Mouse (Mus musculus): ENCODE results near the gene Tstd2.

Gene Tstd2

GRCm38 (mm10) chr4:46084416-46085172, 53.9 kb downstream of the Tstd2 start:
- no peak for DNase-seq (ENCODE audit: low read depth, low spot score)

DNA sequence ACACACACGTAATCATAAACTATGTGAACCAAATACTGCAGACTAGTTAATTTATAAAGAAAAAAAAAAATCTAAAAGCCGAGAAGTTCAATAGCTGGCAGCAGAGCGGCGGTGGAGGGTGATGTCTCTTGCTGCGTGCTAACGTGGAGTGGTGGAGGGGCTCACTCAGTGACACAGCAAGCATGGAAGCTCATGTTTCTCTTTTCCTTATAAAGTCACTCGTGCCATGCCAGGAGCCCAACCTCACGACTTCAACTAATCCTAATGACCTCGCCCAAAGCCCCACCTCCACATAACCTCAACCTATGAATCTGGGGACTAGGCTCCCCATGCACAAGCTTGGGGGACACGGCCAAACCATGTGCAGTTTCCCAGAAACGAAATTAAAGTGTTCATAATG, 55.9 kb downstream of the Tstd2 start:
- DNase-seq (ENCODE audit: low read depth, low spot score) = no peak

GRCm38 (mm10) chr4:46080261-46080660, 58.2 kb downstream of the Tstd2 start:
- DNase-seq (ENCODE audit: low read depth, low spot score) = no peak

GRCm38 (mm10) chr4:46076892-46077291, 61.6 kb downstream of the Tstd2 start:
- DNase-seq (ENCODE audit: low read depth, low spot score) = no peak

DNA sequence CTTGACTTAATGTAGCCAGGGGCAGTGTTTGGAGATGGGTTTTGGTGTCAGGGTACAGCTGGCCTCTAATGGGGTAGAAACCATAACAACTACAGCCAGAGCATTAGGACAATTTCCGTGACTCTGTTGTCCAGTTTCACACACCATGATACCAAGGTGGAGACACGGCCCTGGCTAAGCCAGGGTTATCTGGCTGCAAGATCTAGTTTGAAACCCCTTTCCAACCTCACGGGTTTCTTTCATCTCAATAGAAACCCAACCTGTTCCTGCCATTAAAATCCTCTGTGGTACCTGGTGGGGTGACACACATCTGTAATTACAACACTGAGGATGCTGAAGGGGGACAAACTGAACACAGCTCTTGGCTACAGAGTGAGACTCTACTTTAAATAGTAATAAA, 62.8 kb downstream of the Tstd2 start:
- no peak for DNase-seq (ENCODE audit: low read depth, low spot score)

DNA sequence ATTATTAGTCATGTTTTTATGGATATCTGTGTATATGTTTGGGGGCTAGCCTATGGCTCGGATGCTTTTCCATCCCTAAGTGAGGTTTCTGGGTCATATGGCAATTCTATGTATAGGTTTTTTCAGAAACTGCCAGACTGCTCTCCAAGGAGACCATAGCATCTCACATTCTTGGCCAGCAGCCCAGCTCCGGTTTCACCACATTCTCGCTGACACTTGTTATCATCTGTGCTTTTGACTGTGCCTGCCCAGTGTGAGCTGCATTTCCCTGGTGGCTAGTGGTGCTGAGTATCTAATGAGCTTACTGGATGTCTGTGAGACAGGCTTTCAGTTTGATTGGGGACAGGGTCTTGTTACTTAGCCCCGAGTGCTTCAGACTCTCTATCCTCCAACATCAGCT, 64.8 kb downstream of the Tstd2 start:
- DNase-seq (ENCODE audit: low read depth, low spot score) = no peak

DNA sequence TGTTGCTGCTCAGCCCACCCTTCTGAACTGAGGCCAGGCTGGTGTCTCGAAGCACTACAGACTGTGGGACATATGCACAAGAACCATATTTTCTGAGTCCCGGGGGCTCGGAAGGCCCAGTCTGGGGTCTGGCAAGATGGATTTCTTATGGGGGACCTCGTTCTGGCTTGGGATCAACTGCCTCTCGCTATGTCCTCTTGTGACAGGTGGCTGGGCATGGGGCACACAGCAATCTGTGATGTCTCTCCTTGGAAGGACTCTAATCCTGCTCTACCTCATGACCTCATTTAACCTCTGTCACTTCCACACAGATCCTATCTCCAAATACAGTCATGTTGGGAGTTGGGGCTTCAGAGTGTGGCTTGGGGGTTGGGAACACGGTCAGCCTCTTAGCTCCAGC, 65.9 kb downstream of the Tstd2 start:
- no peak for DNase-seq (ENCODE audit: low read depth, low spot score)

DNA sequence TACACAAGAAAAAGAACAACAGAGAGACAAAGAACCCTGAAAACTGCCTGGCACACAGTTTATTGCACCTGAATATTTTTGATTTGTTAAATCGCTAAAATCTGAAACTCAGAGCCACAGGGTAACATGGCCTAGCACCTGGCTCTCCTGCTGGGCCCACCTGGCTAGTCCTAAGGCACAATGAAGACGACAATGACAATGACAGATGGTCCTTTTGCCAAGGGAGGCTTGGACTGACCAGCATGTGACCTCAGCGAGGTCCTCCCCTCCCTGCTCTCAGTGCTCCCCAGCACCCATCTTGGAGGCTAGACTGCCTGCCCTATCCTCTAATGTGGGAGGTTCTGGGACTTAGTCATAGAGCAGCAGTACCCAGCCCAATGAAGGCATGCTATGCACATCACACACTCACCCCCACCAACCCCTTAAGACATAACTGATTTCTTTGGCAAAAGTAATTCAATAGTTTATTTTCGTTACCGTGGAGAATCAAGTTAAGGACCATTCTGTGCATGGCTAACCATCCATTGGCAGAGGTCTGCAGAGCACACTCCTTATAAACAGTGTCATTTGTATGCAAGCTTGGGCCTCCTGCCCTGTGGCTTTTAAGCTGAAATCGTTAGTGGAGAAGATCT, 68.5 kb downstream of the Tstd2 start:
- no peak for DNase-seq (ENCODE audit: low read depth, low spot score)

DNA sequence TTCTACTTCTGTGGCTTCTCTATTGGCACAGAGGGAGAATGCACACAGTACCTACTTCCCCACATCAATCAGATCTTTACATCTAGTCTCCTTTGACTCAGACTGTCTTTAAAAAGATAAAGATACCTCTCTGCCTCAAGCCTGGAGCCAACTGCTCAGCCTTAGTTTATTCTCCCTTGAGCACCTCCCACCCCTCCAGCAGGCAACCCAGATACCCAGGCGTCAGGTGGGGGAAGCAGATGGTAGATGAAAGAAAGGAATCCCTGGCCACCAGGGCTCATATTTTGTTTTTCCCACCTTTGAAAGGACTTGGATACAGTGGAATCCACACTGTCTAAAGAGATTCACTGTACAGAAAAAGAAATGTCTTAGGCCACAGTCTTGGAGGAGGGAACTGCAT, 69.9 kb downstream of the Tstd2 start:
- no peak for DNase-seq (ENCODE audit: low read depth, low spot score)

GRCm38 (mm10) chr4:46068060-46068459, 70.4 kb downstream of the Tstd2 start:
- no peak for DNase-seq (ENCODE audit: low read depth, low spot score)

GRCm38 (mm10) chr4:46065695-46066340, 72.7 kb downstream of the Tstd2 start:
- DNase-seq (ENCODE audit: low read depth, low spot score) = no peak

DNA sequence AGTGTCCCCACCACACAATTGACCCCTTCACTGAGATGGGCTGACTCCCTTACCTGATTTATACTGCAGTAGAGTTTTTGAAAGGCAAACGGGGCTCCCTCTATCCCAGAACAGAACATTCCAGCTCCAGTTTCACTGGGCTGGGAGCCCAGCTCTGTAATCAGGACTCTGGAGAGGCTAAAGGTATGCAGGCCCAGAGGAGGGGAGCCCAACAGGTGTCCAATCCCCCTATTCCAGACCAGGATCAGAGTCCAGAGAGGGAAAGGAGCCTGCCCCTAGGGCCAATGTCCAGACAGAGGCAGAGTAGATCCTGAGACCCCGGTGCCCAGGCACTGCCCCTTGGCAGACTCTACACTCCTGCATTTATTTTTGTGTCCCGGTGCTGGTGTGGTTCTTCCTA, 73.5 kb downstream of the Tstd2 start:
- DNase-seq (ENCODE audit: low read depth, low spot score) = no peak
